Mouse (Mus musculus) monocyte, adult 2 months (primary cell): Measurements from ENCODE around the gene Spatc1l.

Experiments
- DNase-seq, 2 experiments: peaks; one replicate each; pipeline ENCODE4 v3.0.0; 2022; ENCODE audit warnings: low spot score in 2 of 2, low read depth in 1 of 2

Gene Spatc1l

GRCm38 (mm10) chr10:76590197-76590596 is 28.1 kb downstream of the Spatc1l start:
- no peak for DNase-seq

GRCm38 (mm10) chr10:76596338-76596737 is 34.3 kb downstream of the Spatc1l start:
- DNase-seq: no peak

GRCm38 (mm10) chr10:76602690-76603089 is 40.6 kb downstream of the Spatc1l start:
- no peak for DNase-seq

GRCm38 (mm10) chr10:76612473-76612872 is 50.4 kb downstream of the Spatc1l start:
- no peak for DNase-seq
